Mouse (Mus musculus) midbrain, embryonic 14.5 days (tissue): Measurements from ENCODE around the gene 4930402F06Rik. TPM values are rescaled to one million over a fixed set of nuclear protein-coding genes. Genes with fewer than 3 reads are reported as not detected.

Experiments used
- ATAC-seq: fragments of 200-750 bp; cut with Nextera tagmentation; 2 replicates; pipeline ENCODE4 v1.8.0; 2017; ENCODE audit warnings: moderate number of reproducible peaks, moderate library complexity; ENCODE audit not compliant: low FRiP score, low TSS enrichment
- DNase-seq: peaks from one replicate; pipeline ENCODE4 v3.0.0-alpha.2; 2015
- H3K27ac ChIP-seq: fragments of 300-500 bp; sonication (generic); replicated peaks from 2 replicates; pipeline ENCODE4 v1.5.1; 2014; ENCODE audit warnings: mild to moderate bottlenecking, low read depth, low read length, moderate library complexity
- H3K27me3 ChIP-seq: fragments of 300-500 bp; sonication (generic); 2 replicates; pipeline ENCODE4 v1.6.1; 2014; ENCODE audit warnings: low read length, control low read depth, mixed read lengths; ENCODE audit not compliant: control insufficient read depth, insufficient read depth
- H3K36me3 ChIP-seq: fragments of 300-500 bp; sonication (generic); 2 replicates; pipeline ENCODE4 v1.6.1; 2014; ENCODE audit warnings: low read length, control low read depth; ENCODE audit not compliant: control insufficient read depth, insufficient read depth
- H3K4me1 ChIP-seq: fragments of 300-500 bp; sonication (generic); 2 replicates; pipeline ENCODE4 v1.6.1; 2014; ENCODE audit warnings: mild to moderate bottlenecking, antibody characterized with exemption, low read length, control low read depth; ENCODE audit not compliant: control insufficient read depth, insufficient read depth
- H3K4me2 ChIP-seq: fragments of 300-500 bp; sonication (generic); 2 replicates; pipeline ENCODE4 v1.6.1; 2014; ENCODE audit warnings: mild to moderate bottlenecking, low read length, moderate library complexity
- H3K4me3 ChIP-seq: fragments of 300-500 bp; sonication (generic); replicated peaks from 2 replicates; pipeline ENCODE4 v1.5.1; 2014; ENCODE audit warnings: low read depth, low read length
- H3K9ac ChIP-seq: fragments of 300-500 bp; sonication (generic); replicated peaks from 2 replicates; pipeline ENCODE4 v1.6.1; 2014; ENCODE audit warnings: mild to moderate bottlenecking, low read length, moderate library complexity
- H3K9me3 ChIP-seq: fragments of 300-500 bp; sonication (generic); 2 replicates; pipeline ENCODE4 v1.6.1; 2016; ENCODE audit warnings: low read length, control low read depth, mixed read lengths; ENCODE audit not compliant: control insufficient read depth
- WGBS: fragments of 180-500 bp; shearing (Covaris S2); extraction: QIAGEN DNeasy Blood & Tissue Kit; methylation state at CpG from one replicate; pipeline ENCODE4 v1.1.7; 2014; 5-methylcytosine and 5-hydroxymethylcytosine counted together
- polyA plus RNA-seq: library from polyadenylated mRNA; unstranded; fragments of >200 nt; fragmentation: Nextera tagmentation; extraction: Ambion mirVana; gene quantifications from 2 replicates; pipeline ENCODE4 v1.2.1, GENCODE M21; 2014

4930402F06Rik gene
- polyA plus RNA-seq, 1 experiment from 2014 or later: not detected

GRCm38 (mm10) chr2:35437796-35438195, 40.8 kb upstream of the 4930402F06Rik start:
- Histone ChIP-seq H3K9ac (no peak overlapping the region), H3K27me3 (no peaks in the 10 kb centered on the region), H3K27ac (no peak overlapping the region), H3K4me3 (no peak overlapping the region), H3K9me3 (no peaks in the 10 kb centered on the region), H3K36me3 (no peaks in the 10 kb centered on the region), H3K4me2 (no peak overlapping the region), H3K4me1 (no peaks in the 10 kb centered on the region)
- DNase-seq: no peak
- WGBS: 91% methylated on average over 2 of the region's 2 CpGs
- no peak for ATAC-seq

- H3K27me3 ChIP-seq: no peaks in the 10 kb centered on the region
- no peak overlapping the region for H3K27ac ChIP-seq
- H3K4me3 ChIP-seq: no peak overlapping the region
- no peaks in the 10 kb centered on the region for H3K9me3 ChIP-seq
- H3K4me1 ChIP-seq: no peaks in the 10 kb centered on the region
- ATAC-seq: no peak
- DNase-seq: no peak
- no peak overlapping the region for H3K9ac ChIP-seq
- H3K36me3 ChIP-seq: no peaks in the 10 kb centered on the region
- no peak overlapping the region for H3K4me2 ChIP-seq
- WGBS: 85% methylated on average over 6 of the region's 6 CpGs
These were observed 37.7 kb upstream of the 4930402F06Rik start for GRCm38 (mm10) chr2:35434576-35435123.

GRCm38 (mm10) chr2:35433428-35433827, 36.5 kb upstream of the 4930402F06Rik start:
- Histone ChIP-seq H3K36me3 (no peaks in the 10 kb centered on the region), H3K27me3 (no peaks in the 10 kb centered on the region), H3K4me1 (no peaks in the 10 kb centered on the region), H3K9me3 (no peaks in the 10 kb centered on the region), H3K4me3 (no peak overlapping the region), H3K9ac (no peak overlapping the region), H3K4me2 (no peak overlapping the region), H3K27ac (no peak overlapping the region)
- ATAC-seq (no peak), DNase-seq (no peak)
- WGBS: 77% methylated on average over 4 of the region's 4 CpGs

GRCm38 (mm10) chr2:35432472-35432871, 35.5 kb upstream of the 4930402F06Rik start:
- Histone ChIP-seq H3K9me3 (no peaks in the 10 kb centered on the region), H3K36me3 (no peaks in the 10 kb centered on the region), H3K4me3 (no peak overlapping the region), H3K4me2 (no peak overlapping the region), H3K4me1 (no peaks in the 10 kb centered on the region), H3K27me3 (no peaks in the 10 kb centered on the region), H3K9ac (no peak overlapping the region), H3K27ac (no peak overlapping the region)
- DNase-seq (no peak), ATAC-seq (no peak)
- 46% methylated on average over 7 of the region's 7 CpGs for WGBS

- no peak for DNase-seq
- WGBS: 66% methylated on average over 7 of the region's 7 CpGs
- no peak overlapping the region for H3K4me2 ChIP-seq
These were observed 35.0 kb upstream of the 4930402F06Rik start for GRCm38 (mm10) chr2:35432011-35432410.

GRCm38 (mm10) chr2:35430806-35431205, 33.8 kb upstream of the 4930402F06Rik start:
- H3K4me3 ChIP-seq: no peak overlapping the region
- no peak overlapping the region for H3K9ac ChIP-seq
- no peaks in the 10 kb centered on the region for H3K27me3 ChIP-seq
- no peak for DNase-seq
- H3K27ac ChIP-seq: no peak overlapping the region
- H3K36me3 ChIP-seq: no peaks in the 10 kb centered on the region
- H3K4me2 ChIP-seq: no peak overlapping the region
- no peaks in the 10 kb centered on the region for H3K9me3 ChIP-seq
- no peak for ATAC-seq
- H3K4me1 ChIP-seq: no peaks in the 10 kb centered on the region
- 58% methylated on average over 8 of the region's 8 CpGs for WGBS

More at GRCm38 (mm10) chr2:35432011-35432410, 35.0 kb upstream of the 4930402F06Rik start:
- Histone ChIP-seq H3K9ac (no peak overlapping the region), H3K27me3 (no peaks in the 10 kb centered on the region), H3K4me3 (no peak overlapping the region), H3K36me3 (no peaks in the 10 kb centered on the region), H3K27ac (no peak overlapping the region), H3K9me3 (no peaks in the 10 kb centered on the region), H3K4me1 (no peaks in the 10 kb centered on the region)
- ATAC-seq: no peak

- Histone ChIP-seq H3K9me3 (no peaks in the 10 kb centered on the region), H3K27ac (no peak overlapping the region), H3K27me3 (no peaks in the 10 kb centered on the region), H3K9ac (no peak overlapping the region), H3K4me3 (no peak overlapping the region), H3K4me1 (no peaks in the 10 kb centered on the region), H3K4me2 (no peak overlapping the region), H3K36me3 (no peaks in the 10 kb centered on the region)
- ATAC-seq (no peak), DNase-seq (no peak)
- WGBS: 89% methylated on average over 4 of the region's 4 CpGs
These were observed 31.8 kb upstream of the 4930402F06Rik start for GRCm38 (mm10) chr2:35428615-35429300.

GRCm38 (mm10) chr2:35427559-35427958, 30.6 kb upstream of the 4930402F06Rik start:
- 38% methylated on average over 2 of the region's 2 CpGs for WGBS
- Histone ChIP-seq H3K4me3 (no peak overlapping the region), H3K4me2 (no peak overlapping the region), H3K4me1 (no peaks in the 10 kb centered on the region), H3K27ac (no peak overlapping the region), H3K9me3 (no peaks in the 10 kb centered on the region), H3K36me3 (no peaks in the 10 kb centered on the region), H3K9ac (no peak overlapping the region), H3K27me3 (no peaks in the 10 kb centered on the region)
- DNase-seq: no peak
- no peak for ATAC-seq

GRCm38 (mm10) chr2:35423711-35424339, 26.9 kb upstream of the 4930402F06Rik start:
- Histone ChIP-seq H3K9ac (no peak overlapping the region), H3K27me3 (no peaks in the 10 kb centered on the region), H3K4me2 (no peak overlapping the region), H3K36me3 (no peaks in the 10 kb centered on the region), H3K27ac (no peak overlapping the region), H3K9me3 (no peaks in the 10 kb centered on the region), H3K4me3 (no peak overlapping the region), H3K4me1 (no peaks in the 10 kb centered on the region)
- WGBS: 97% methylated on average over 1 of the region's 1 CpGs
- DNase-seq (no peak), ATAC-seq (no peak)
